Mouse (Mus musculus) MEL (cell line): Measurements from ENCODE around the gene Piezo1.

Source experiments
- CTCF ChIP-seq, 3 experiments: IDR thresholded peaks in 2 of 3; conservative IDR thresholded peaks in 1 of 3; 2 replicates each; pipeline ENCODE4 v1.5.1; 2011 to 2012; ENCODE audit warnings: low read length in 3 of 3, low read depth in 2 of 3, mild to moderate bottlenecking in 2 of 3, improper control_type of control experiment in 1 of 3, inconsistent platforms in 1 of 3, mixed read lengths in 1 of 3, moderate library complexity in 1 of 3; ENCODE audit not compliant: control insufficient read depth in 1 of 3, insufficient read depth in 1 of 3, poor library complexity in 1 of 3, severe bottlenecking in 1 of 3
- POLR2A ChIP-seq, 2 experiments: IDR thresholded peaks; 2 replicates each; pipeline ENCODE4 v1.6.1; 2011 to 2012; ENCODE audit warnings: low read length in 2 of 2, mild to moderate bottlenecking in 2 of 2, control low read depth in 1 of 2, improper control_type of control experiment in 1 of 2, low read depth in 1 of 2, moderate library complexity in 1 of 2; ENCODE audit not compliant: control insufficient read depth in 1 of 2, insufficient read depth in 1 of 2, poor library complexity in 1 of 2
- USF1 ChIP-seq: IDR thresholded peaks from 2 replicates; pipeline ENCODE4 v1.6.1; 2014; ENCODE audit warnings: low read depth, mild to moderate bottlenecking, inconsistent platforms, low read length, improper control_type of control experiment, moderate library complexity

DNA sequence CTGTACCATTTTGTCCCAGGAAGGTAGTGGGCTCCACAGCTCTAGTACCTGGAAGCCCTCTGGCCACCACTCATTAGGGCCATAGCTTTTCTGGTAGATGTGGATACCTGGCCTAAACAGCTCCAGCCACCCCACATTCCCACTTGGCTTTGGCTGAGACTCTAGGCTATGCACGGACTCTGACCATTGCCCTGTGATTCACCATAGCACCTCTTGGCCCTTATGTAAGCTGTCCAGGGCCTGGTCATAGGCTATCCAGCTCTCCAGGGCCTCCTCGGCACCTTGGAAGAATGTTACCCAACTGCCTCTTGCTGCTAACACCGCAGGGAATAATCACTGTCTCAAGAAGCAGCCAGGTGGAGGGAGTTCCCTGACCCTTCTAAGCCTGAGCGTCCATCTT lies 22.0 kb downstream of the Piezo1 start:
- TF ChIP-seq USF1 (no peak), POLR2A (IDR thresholded peaks at IDR 0.05; ENCODE audit: control insufficient read depth in 1 of 2, insufficient read depth in 1 of 2, low read depth in 1 of 2, low read length in 2 of 2, poor library complexity in 1 of 2) (no peak), CTCF (IDR thresholded peaks at IDR 0.05 in 2 of 3, conservative IDR thresholded peaks at IDR 0.05 in 1 of 3; ENCODE audit: control insufficient read depth in 1 of 3, insufficient read depth in 1 of 3, low read depth in 2 of 3, low read length in 3 of 3, poor library complexity in 1 of 3, severe bottlenecking in 1 of 3) (no peak)
